Mouse (Mus musculus): ENCODE results near the gene Taar7d. TPM values are rescaled to one million over a fixed set of nuclear protein-coding genes. Genes with fewer than 3 reads are reported as not detected.

Gene Taar7d
- polyA plus RNA-seq (2014; fragmentation: Illumina TruSeq; extraction: RNeasy Lipid Tissue Mini Kit (QIAGEN cat#74804); ENCODE audit: low read depth, low replicate concordance) = not detected

DNA sequence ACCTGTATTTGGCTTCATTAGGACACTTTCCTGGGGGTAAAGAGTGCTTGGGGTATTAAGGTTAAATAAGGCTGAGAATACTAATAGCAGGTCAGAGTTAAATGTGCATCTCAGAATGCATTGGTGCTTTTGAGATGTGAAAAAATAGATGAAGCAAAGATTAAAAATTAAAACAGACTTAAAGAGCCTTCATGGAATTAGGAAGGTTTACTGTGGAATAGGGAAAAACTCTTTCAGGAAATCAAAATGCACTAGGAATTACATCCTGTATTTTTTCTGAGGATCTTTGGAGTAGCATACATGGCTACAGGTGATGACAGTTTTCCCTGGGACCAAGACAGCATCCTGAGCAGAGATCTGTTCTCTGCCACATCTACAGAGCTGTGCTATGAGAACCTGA lies at the start of gene Taar7d:
TSS of gene Taar7d (plus strand) at position 301 of the 400 bp plus-strand sequence.

DNA sequence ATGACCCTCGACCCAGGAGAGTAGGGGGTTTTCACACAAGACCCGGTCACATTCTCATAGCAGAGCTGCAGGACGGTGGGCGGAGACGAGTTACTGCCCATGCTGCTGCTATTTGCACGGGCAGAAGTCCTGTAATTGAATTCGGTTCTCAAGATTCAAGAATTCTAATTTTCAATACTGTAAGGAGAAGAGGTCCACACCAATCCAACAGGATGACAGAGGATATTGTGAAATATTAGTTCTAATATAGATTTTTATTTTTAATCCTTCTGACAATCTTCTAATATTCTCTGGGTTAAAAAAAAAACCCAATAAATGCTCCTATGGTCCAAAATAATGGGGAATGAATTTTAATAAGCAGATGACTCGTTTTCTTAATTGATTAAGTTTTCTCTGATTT lies 41.5 kb upstream of the Taar7d start, which contains the start of gene Taar6:
TSS of gene Taar6 (minus strand) at position 101 of the 400 bp plus-strand sequence.

DNA sequence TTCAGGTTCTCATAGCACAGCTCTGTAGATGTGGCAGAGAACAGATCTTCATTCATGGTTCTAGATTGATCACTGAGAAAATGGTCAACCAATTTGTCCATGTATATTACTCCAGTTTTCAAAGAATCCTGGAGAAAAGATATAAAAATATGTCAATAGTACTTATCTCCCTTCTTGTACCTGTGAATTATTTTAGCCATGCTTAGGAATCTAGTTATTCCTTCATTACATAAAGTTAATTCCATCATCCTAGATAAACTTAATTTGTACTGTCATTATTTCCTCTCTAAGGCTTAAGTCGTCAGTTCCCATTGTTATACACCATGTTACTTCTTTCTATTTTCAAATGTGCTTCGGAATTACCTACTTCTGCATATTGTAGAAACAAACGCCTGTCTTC lies 33.6 kb upstream of the Taar7d start, which contains the start of gene Taar7a:
TSS of gene Taar7a (minus strand) at position 101 of the 400 bp plus-strand sequence.

DNA sequence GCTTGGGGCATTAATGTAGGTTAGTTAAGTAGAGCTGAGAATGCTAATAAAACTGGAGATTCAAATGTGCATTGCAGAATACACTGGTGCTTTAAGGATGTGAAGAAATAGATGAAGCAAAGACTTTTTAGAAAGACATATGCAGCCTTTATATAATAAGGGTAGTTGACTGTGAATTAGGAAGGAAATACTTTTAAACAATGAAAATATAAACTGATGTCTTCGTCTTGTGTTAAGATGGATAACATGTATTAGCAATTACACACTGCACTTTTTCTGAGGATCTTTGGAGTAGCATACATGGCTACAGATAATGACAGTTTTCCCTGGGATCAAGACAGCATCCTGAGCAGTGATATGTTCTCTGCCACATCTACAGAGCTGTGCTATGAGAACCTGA lies 27.4 kb upstream of the Taar7d start, which contains the start of gene Taar7b:
TSS of gene Taar7b (plus strand) at position 301 of the 400 bp plus-strand sequence.

DNA sequence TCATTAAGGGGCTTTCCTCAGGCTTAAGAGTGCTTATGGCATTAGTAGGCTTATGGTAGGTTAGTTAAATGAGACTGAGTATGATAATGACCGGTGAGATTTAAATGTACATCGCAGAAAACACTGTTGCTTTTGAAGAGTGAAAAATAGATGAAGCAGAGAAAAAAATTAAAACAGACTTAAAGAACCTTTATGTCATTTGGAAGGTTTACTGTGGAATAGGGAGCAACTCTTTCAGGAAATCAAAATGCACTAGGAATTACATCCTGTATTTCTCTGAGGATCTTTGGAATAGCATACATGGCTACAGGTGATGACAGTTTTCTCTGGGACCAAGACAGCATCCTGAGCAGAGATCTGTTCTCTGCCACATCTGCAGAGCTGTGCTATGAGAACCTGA lies 10.3 kb downstream of the Taar7d start, which contains the start of gene Taar7e:
TSS of gene Taar7e (plus strand) at position 301 of the 400 bp plus-strand sequence.

DNA sequence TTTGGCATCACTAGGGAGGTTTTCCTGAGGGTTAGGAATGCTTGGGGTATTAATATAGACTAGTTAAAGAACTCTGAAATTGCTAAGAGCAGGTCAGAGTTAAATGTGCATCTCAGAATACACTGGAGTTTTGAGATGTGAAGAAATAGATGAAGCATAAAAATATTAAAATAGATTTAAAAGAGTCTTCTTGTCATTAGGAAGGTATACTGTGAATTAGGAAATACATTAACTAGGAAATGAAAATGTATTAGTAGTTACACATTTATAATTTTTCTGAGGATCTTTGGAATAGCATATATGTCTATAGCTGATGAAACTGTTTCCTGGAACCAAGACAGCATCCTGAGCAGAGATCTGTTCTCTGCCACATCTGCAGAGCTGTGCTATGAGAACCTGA lies 22.2 kb downstream of the Taar7d start, which contains the start of gene Taar7f:
TSS of gene Taar7f (plus strand) at position 301 of the 400 bp plus-strand sequence.

DNA sequence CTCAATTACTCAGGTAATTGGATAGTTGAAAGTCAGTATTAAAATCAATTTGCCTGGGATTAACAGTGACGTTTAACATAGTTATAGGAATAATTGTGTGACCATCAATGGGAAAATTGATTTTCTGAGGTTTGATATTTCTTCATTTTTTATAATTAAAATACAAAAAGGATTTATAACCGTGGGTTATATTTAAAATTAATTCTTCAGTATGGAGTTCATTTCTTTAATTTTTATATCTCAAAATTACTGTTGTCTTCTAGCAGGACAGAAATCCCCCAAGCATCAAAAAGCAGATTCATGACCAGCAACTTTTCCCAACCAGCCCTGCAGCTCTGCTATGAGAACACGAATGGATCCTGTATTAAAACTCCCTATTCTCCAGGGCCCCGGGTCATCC lies 49.2 kb downstream of the Taar7d start, which contains the start of gene Taar8a:
TSS of gene Taar8a (plus strand) at position 301 of the 400 bp plus-strand sequence.

Other genes with a start within 250 kb of the Taar7d start
- 168 TPM for gene Rps12, start 239.9 kb upstream of the Taar7d start, polyA plus RNA-seq (2014; fragmentation: Illumina TruSeq; extraction: RNeasy Lipid Tissue Mini Kit (QIAGEN cat#74804); ENCODE audit: low read depth, low replicate concordance)
- gene Slc18b1, start 230.2 kb upstream of the Taar7d start, polyA plus RNA-seq (2014; fragmentation: Illumina TruSeq; extraction: RNeasy Lipid Tissue Mini Kit (QIAGEN cat#74804); ENCODE audit: low read depth, low replicate concordance) = 4.2 TPM
- gene Vnn3, start 175.8 kb upstream of the Taar7d start, polyA plus RNA-seq (2014; fragmentation: Illumina TruSeq; extraction: RNeasy Lipid Tissue Mini Kit (QIAGEN cat#74804); ENCODE audit: low read depth, low replicate concordance) = 96.8 TPM
- gene Vnn1, start 132.5 kb upstream of the Taar7d start, polyA plus RNA-seq (2014; fragmentation: Illumina TruSeq; extraction: RNeasy Lipid Tissue Mini Kit (QIAGEN cat#74804); ENCODE audit: low read depth, low replicate concordance) = 114 TPM
- gene Taar1, start 106.9 kb upstream of the Taar7d start, polyA plus RNA-seq (2014; fragmentation: Illumina TruSeq; extraction: RNeasy Lipid Tissue Mini Kit (QIAGEN cat#74804); ENCODE audit: low read depth, low replicate concordance) = not detected
- gene Taar2, start 88.7 kb upstream of the Taar7d start, polyA plus RNA-seq (2014; fragmentation: Illumina TruSeq; extraction: RNeasy Lipid Tissue Mini Kit (QIAGEN cat#74804); ENCODE audit: low read depth, low replicate concordance) = not detected
- not detected for gene Taar3, start 77.7 kb upstream of the Taar7d start, polyA plus RNA-seq (2014; fragmentation: Illumina TruSeq; extraction: RNeasy Lipid Tissue Mini Kit (QIAGEN cat#74804); ENCODE audit: low read depth, low replicate concordance)
- gene Taar4, start 66.7 kb upstream of the Taar7d start, polyA plus RNA-seq (2014; fragmentation: Illumina TruSeq; extraction: RNeasy Lipid Tissue Mini Kit (QIAGEN cat#74804); ENCODE audit: low read depth, low replicate concordance) = not detected
- not detected for gene Taar5, start 56.5 kb upstream of the Taar7d start, polyA plus RNA-seq (2014; fragmentation: Illumina TruSeq; extraction: RNeasy Lipid Tissue Mini Kit (QIAGEN cat#74804); ENCODE audit: low read depth, low replicate concordance)
- not detected for gene Taar6, start 41.6 kb upstream of the Taar7d start, polyA plus RNA-seq (2014; fragmentation: Illumina TruSeq; extraction: RNeasy Lipid Tissue Mini Kit (QIAGEN cat#74804); ENCODE audit: low read depth, low replicate concordance)
- gene Taar7a, start 33.7 kb upstream of the Taar7d start, polyA plus RNA-seq (2014; fragmentation: Illumina TruSeq; extraction: RNeasy Lipid Tissue Mini Kit (QIAGEN cat#74804); ENCODE audit: low read depth, low replicate concordance) = not detected
- not detected for gene Taar7b, start 27.3 kb upstream of the Taar7d start, polyA plus RNA-seq (2014; fragmentation: Illumina TruSeq; extraction: RNeasy Lipid Tissue Mini Kit (QIAGEN cat#74804); ENCODE audit: low read depth, low replicate concordance)
- gene Taar7e, start 10.4 kb downstream of the Taar7d start, polyA plus RNA-seq (2014; fragmentation: Illumina TruSeq; extraction: RNeasy Lipid Tissue Mini Kit (QIAGEN cat#74804); ENCODE audit: low read depth, low replicate concordance) = not detected
- not detected for gene Taar7f, start 22.3 kb downstream of the Taar7d start, polyA plus RNA-seq (2014; fragmentation: Illumina TruSeq; extraction: RNeasy Lipid Tissue Mini Kit (QIAGEN cat#74804); ENCODE audit: low read depth, low replicate concordance)
- not detected for gene Taar8a, start 49.3 kb downstream of the Taar7d start, polyA plus RNA-seq (2014; fragmentation: Illumina TruSeq; extraction: RNeasy Lipid Tissue Mini Kit (QIAGEN cat#74804); ENCODE audit: low read depth, low replicate concordance)
- not detected for gene Taar8b, start 65.1 kb downstream of the Taar7d start, polyA plus RNA-seq (2014; fragmentation: Illumina TruSeq; extraction: RNeasy Lipid Tissue Mini Kit (QIAGEN cat#74804); ENCODE audit: low read depth, low replicate concordance)
- not detected for gene Taar8c, start 74.7 kb downstream of the Taar7d start, polyA plus RNA-seq (2014; fragmentation: Illumina TruSeq; extraction: RNeasy Lipid Tissue Mini Kit (QIAGEN cat#74804); ENCODE audit: low read depth, low replicate concordance)
- not detected for gene Taar9, start 82.3 kb downstream of the Taar7d start, polyA plus RNA-seq (2014; fragmentation: Illumina TruSeq; extraction: RNeasy Lipid Tissue Mini Kit (QIAGEN cat#74804); ENCODE audit: low read depth, low replicate concordance)
- 36.6 TPM for gene Stx7, start 122.1 kb downstream of the Taar7d start, polyA plus RNA-seq (2014; fragmentation: Illumina TruSeq; extraction: RNeasy Lipid Tissue Mini Kit (QIAGEN cat#74804); ENCODE audit: low read depth, low replicate concordance)
- not detected for gene Moxd1, start 196.3 kb downstream of the Taar7d start, polyA plus RNA-seq (2014; fragmentation: Illumina TruSeq; extraction: RNeasy Lipid Tissue Mini Kit (QIAGEN cat#74804); ENCODE audit: low read depth, low replicate concordance)

All from liver, adult 10 weeks (tissue).